Mouse (Mus musculus): ENCODE measurements at regions not wholly inside any gene's neighbourhood (a gene's known extent, or its start where the extent isn't known, plus 50 kb on each side); places are given as distances from the start of the nearest gene placed in this dataset.

- no peak overlapping the region for H3K27ac ChIP-seq (replicated peaks)
- H3K4me1 ChIP-seq = peaks cover 13% of the 10 kb centered on the region
- 0 out of 2 replicates have a peak, but pooled peaks cover 3% of the 10 kb centered on the region for H3K9me3 ChIP-seq
- no peak overlapping the region for H3K4me3 ChIP-seq
- H3K27me3 ChIP-seq = 0 out of 2 replicates have a peak, but pooled peaks cover 6% of the 10 kb centered on the region
- WGBS = 12% methylated on average over 3 of the region's 3 CpGs
- no peak overlapping the region for H3K4me2 ChIP-seq (replicated peaks)
- H3K36me3 ChIP-seq = no peaks in the 10 kb centered on the region
- ATAC-seq (ENCODE audit: low FRiP score, low read depth) = peak; percentile 71
- H3K9ac ChIP-seq (replicated peaks) = no peak overlapping the region
Observed at GRCm38 (mm10) chr5:28903805-28904320, 291.9 kb upstream of the Rnf32 start.

- Histone ChIP-seq H3K27ac (replicated peaks) (no peak overlapping the region; the same call in 1 of the 2 replicates), H3K9me3 (no peaks in the 10 kb centered on the region), H3K4me3 (no peak overlapping the region), H3K27me3 (no peaks in the 10 kb centered on the region), H3K4me1 (peaks cover 10% of the 10 kb centered on the region), H3K4me2 (replicated peaks) (no peak overlapping the region; the same call in 1 of the 2 replicates), H3K9ac (replicated peaks) (no peak overlapping the region), H3K36me3 (no peaks in the 10 kb centered on the region)
- 35% methylated on average over 10 of the region's 10 CpGs for WGBS
- peak; percentile 82 for ATAC-seq (ENCODE audit: low FRiP score, low read depth)
Observed at GRCm38 (mm10) chr5:28892703-28893249, 303.0 kb upstream of the Rnf32 start.

- H3K4me1 ChIP-seq = peaks cover 10% of the 10 kb centered on the region
- H3K4me2 ChIP-seq (replicated peaks) = no peak overlapping the region
- WGBS = 79% methylated on average over 7 of the region's 7 CpGs
- H3K27me3 ChIP-seq = no peaks in the 10 kb centered on the region
- no peak overlapping the region for H3K27ac ChIP-seq (replicated peaks)
- no peak for ATAC-seq (ENCODE audit: low FRiP score, low read depth)
- no peaks in the 10 kb centered on the region for H3K36me3 ChIP-seq
- H3K9me3 ChIP-seq = no peaks in the 10 kb centered on the region
- no peak overlapping the region for H3K4me3 ChIP-seq
- no peak overlapping the region for H3K9ac ChIP-seq (replicated peaks)
Observed at GRCm38 (mm10) chr5:28891988-28892387, 303.8 kb upstream of the Rnf32 start.

- H3K4me3 ChIP-seq = no peak overlapping the region
Observed at GRCm38 (mm10) chr5:28884746-28885365, 310.9 kb upstream of the Rnf32 start.

GRCm38 (mm10) chr5:28876199-28876598 is 319.6 kb upstream of the Rnf32 start:
- Histone ChIP-seq H3K4me3 (no peak overlapping the region), H3K9me3 (no peaks in the 10 kb centered on the region), H3K4me2 (replicated peaks) (no peak overlapping the region), H3K9ac (replicated peaks) (no peak overlapping the region), H3K36me3 (no peaks in the 10 kb centered on the region), H3K27me3 (no peaks in the 10 kb centered on the region; the same call in 1 of the 2 replicates), H3K4me1 (peaks cover 6% of the 10 kb centered on the region), H3K27ac (replicated peaks) (no peak overlapping the region)
- 24% methylated on average over 8 of the region's 8 CpGs for WGBS
- no peak for ATAC-seq (ENCODE audit: low FRiP score, low read depth)

More at GRCm38 (mm10) chr5:28884746-28885365, 310.9 kb upstream of the Rnf32 start:
- no peaks in the 10 kb centered on the region for H3K4me1 ChIP-seq
- H3K27ac ChIP-seq (replicated peaks) = no peak overlapping the region
- no peak overlapping the region for H3K4me2 ChIP-seq (replicated peaks)
- H3K36me3 ChIP-seq = no peaks in the 10 kb centered on the region
- no peaks in the 10 kb centered on the region for H3K9me3 ChIP-seq
- H3K9ac ChIP-seq (replicated peaks) = no peak overlapping the region
- ATAC-seq (ENCODE audit: low FRiP score, low read depth) = no peak
- no peaks in the 10 kb centered on the region for H3K27me3 ChIP-seq
- 87% methylated on average over 5 of the region's 5 CpGs for WGBS

GRCm38 (mm10) chr5:28873600-28874265 is 322.1 kb upstream of the Rnf32 start:
- Histone ChIP-seq H3K4me3 (no peak overlapping the region), H3K4me1 (peaks cover 6% of the 10 kb centered on the region)
- WGBS = 92% methylated on average over 3 of the region's 3 CpGs

GRCm38 (mm10) chr5:28859604-28860371 is 336.0 kb upstream of the Rnf32 start:
- Histone ChIP-seq H3K4me2 (replicated peaks) (no peak overlapping the region), H3K27ac (replicated peaks) (no peak overlapping the region), H3K4me1 (peaks cover 14% of the 10 kb centered on the region), H3K4me3 (no peak overlapping the region), H3K36me3 (no peaks in the 10 kb centered on the region), H3K27me3 (no peaks in the 10 kb centered on the region), H3K9me3 (no peaks in the 10 kb centered on the region), H3K9ac (replicated peaks) (no peak overlapping the region)
- ATAC-seq (ENCODE audit: low FRiP score, low read depth) = peak; percentile 70; the same call in 1 of the 2 replicates
- 56% methylated on average over 9 of the region's 9 CpGs for WGBS

More at GRCm38 (mm10) chr5:28873600-28874265, 322.1 kb upstream of the Rnf32 start:
- Histone ChIP-seq H3K27ac (replicated peaks) (no peak overlapping the region), H3K4me2 (replicated peaks) (no peak overlapping the region), H3K9ac (replicated peaks) (no peak overlapping the region), H3K27me3 (no peaks in the 10 kb centered on the region; the same call in 1 of the 2 replicates), H3K9me3 (no peaks in the 10 kb centered on the region), H3K36me3 (no peaks in the 10 kb centered on the region)
- ATAC-seq (ENCODE audit: low FRiP score, low read depth) = no peak

- WGBS = 82% methylated on average over 12 of the region's 12 CpGs
- no peak overlapping the region for H3K4me2 ChIP-seq (replicated peaks)
- H3K4me1 ChIP-seq = no peaks in the 10 kb centered on the region
- H3K36me3 ChIP-seq = no peaks in the 10 kb centered on the region
- H3K9me3 ChIP-seq = no peaks in the 10 kb centered on the region
- no peak overlapping the region for H3K9ac ChIP-seq (replicated peaks)
- ATAC-seq (ENCODE audit: low FRiP score, low read depth) = no peak
- no peaks in the 10 kb centered on the region for H3K27me3 ChIP-seq
- no peak overlapping the region for H3K4me3 ChIP-seq
- no peak overlapping the region for H3K27ac ChIP-seq (replicated peaks)
Observed at GRCm38 (mm10) chr5:28838141-28838925, 357.5 kb upstream of the Rnf32 start.

- H3K4me1 ChIP-seq = no peaks in the 10 kb centered on the region
- no peaks in the 10 kb centered on the region for H3K27me3 ChIP-seq
- 91% methylated on average over 5 of the region's 5 CpGs for WGBS
- H3K27ac ChIP-seq (replicated peaks) = no peak overlapping the region
- H3K4me3 ChIP-seq = no peak overlapping the region
- no peak overlapping the region for H3K9ac ChIP-seq (replicated peaks)
- ATAC-seq (ENCODE audit: low FRiP score, low read depth) = no peak
- no peaks in the 10 kb centered on the region for H3K36me3 ChIP-seq
- H3K4me2 ChIP-seq (replicated peaks) = no peak overlapping the region
- no peaks in the 10 kb centered on the region for H3K9me3 ChIP-seq
Observed at GRCm38 (mm10) chr5:28819091-28819490, 352.0 kb upstream of the Shh start.

GRCm38 (mm10) chr5:28807950-28808349 is 340.9 kb upstream of the Shh start:
- H3K4me1 ChIP-seq = no peaks in the 10 kb centered on the region
- no peaks in the 10 kb centered on the region for H3K27me3 ChIP-seq
- H3K27ac ChIP-seq (replicated peaks) = no peak overlapping the region
- H3K9ac ChIP-seq (replicated peaks) = no peak overlapping the region
- WGBS = 66% methylated on average over 5 of the region's 5 CpGs
- no peaks in the 10 kb centered on the region for H3K36me3 ChIP-seq
- no peaks in the 10 kb centered on the region for H3K9me3 ChIP-seq
- H3K4me3 ChIP-seq = no peak overlapping the region
- no peak for ATAC-seq (ENCODE audit: low FRiP score, low read depth)
- H3K4me2 ChIP-seq (replicated peaks) = no peak overlapping the region

GRCm38 (mm10) chr5:28799464-28799863 is 332.4 kb upstream of the Shh start:
- Histone ChIP-seq H3K4me1 (no peaks in the 10 kb centered on the region), H3K27me3 (no peaks in the 10 kb centered on the region), H3K27ac (replicated peaks) (no peak overlapping the region), H3K9ac (replicated peaks) (no peak overlapping the region), H3K4me3 (no peak overlapping the region), H3K36me3 (no peaks in the 10 kb centered on the region), H3K9me3 (no peaks in the 10 kb centered on the region), H3K4me2 (replicated peaks) (no peak overlapping the region)
- ATAC-seq (ENCODE audit: low FRiP score, low read depth) = no peak
- WGBS = 92% methylated on average over 2 of the region's 2 CpGs

Data from midbrain, embryonic 12.5 days (tissue).